Mouse (Mus musculus): ENCODE measurements at regions not wholly inside any gene's neighbourhood (a gene's known extent, or its start where the extent isn't known, plus 50 kb on each side); places are given as distances from the start of the nearest gene placed in this dataset.
"Not testable (repeated sequence)": the region's sequence is repeated elsewhere in the genome, so short reads cannot be mapped to it uniquely, and the experiment has no call there.

- DNase-seq (ENCODE audit: low spot score in 2 of 2) = peak; percentile 55 to 73
Observed at GRCm38 (mm10) chr13:74563483-74564330, 69.9 kb upstream of the Zfp825 start.

- DNase-seq (ENCODE audit: low spot score in 2 of 2) = not testable (repeated sequence)
Observed at GRCm38 (mm10) chr13:74564331-74564727, 70.5 kb upstream of the Zfp825 start.

- not testable (repeated sequence) for DNase-seq (ENCODE audit: low spot score in 2 of 2)
Observed at GRCm38 (mm10) chr13:74569967-74570366, 69.4 kb upstream of the Erap1 start.

Data from left cerebral cortex, adult 8-10 months (tissue).